Mouse (Mus musculus): ENCODE measurements around the gene Serhl.

Gene Serhl

DNA sequence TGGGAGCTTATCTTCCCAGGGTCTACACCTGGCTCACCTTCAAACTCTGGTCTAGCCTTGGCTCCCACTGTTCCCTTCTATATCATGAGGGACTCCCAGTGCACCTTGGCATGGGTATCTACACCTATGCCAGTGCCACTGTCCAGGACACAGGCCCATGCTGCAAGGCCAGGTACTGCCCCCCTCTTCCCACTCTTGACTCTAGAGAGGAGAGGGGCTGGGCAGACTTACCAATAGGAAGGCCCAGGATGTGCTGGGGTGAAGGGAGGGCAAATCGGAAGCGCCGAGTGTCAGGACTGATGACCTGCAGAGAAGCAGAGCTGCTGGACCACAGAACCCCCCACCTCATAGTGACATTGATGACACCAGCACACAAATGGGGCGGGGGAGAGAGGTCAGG is 72.7 kb downstream of the Serhl start:
- no peak for DNase-seq (ENCODE audit: low spot score in 2 of 2)

DNA sequence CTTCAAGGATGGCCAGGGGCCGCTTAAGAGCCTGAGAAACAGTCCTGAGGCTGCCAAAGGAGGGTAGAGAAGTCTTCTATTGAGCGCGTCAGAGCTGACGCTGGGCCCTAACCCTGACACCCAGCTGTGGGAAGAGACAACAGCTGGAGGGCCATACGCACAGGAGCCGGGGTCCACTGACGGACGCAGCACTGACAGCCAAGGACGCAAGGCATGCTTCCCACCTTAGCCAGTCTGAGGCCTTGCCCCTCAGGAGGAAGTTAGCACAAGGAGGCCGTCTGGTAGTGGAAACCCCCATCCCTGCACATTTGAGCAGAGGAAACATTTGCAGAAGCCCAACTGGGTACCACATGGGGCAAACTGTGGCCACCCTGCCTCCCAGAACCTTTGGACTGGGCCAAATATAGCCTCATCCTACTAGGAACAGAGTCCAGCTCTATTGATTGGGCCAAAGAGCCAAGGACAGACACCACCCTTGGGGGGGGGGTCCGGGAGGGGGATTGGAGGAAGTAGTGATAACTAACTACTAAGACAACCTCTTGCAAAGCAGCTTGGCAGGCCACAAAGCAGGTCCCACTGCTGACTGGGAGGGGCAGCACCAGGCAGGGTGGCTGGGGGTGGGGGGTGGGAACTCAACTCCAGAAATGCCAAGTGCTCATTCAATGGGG is 73.6 kb downstream of the Serhl start:
- DNase-seq (ENCODE audit: low spot score in 2 of 2) = no peak

DNA sequence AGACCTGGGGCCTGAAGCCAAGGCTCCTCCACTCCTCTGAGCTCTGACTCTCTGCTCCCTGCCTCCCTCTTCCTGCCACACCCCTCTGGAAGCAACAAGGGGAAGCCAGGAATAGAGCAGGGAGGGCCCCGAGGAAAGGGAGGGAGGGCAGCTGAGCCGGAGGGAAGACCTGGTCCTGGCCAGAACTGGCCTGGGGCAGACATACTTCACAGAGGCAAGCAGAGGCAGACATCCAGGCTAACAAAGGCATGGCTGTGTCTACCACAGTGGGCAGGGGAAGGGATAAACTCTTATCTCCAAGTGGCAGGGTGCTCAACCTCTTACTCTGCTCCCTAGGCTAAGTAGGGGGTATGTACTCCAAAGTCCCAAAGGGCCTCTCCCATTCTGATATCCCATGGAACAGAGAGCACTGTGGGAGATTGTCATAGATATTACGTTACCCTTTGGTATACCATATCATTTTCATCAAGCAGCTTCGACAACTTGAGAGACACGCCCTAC is 75.7 kb downstream of the Serhl start:
- DNase-seq (ENCODE audit: low spot score in 2 of 2) = peak in 1 of 2 experiments; percentile 26

DNA sequence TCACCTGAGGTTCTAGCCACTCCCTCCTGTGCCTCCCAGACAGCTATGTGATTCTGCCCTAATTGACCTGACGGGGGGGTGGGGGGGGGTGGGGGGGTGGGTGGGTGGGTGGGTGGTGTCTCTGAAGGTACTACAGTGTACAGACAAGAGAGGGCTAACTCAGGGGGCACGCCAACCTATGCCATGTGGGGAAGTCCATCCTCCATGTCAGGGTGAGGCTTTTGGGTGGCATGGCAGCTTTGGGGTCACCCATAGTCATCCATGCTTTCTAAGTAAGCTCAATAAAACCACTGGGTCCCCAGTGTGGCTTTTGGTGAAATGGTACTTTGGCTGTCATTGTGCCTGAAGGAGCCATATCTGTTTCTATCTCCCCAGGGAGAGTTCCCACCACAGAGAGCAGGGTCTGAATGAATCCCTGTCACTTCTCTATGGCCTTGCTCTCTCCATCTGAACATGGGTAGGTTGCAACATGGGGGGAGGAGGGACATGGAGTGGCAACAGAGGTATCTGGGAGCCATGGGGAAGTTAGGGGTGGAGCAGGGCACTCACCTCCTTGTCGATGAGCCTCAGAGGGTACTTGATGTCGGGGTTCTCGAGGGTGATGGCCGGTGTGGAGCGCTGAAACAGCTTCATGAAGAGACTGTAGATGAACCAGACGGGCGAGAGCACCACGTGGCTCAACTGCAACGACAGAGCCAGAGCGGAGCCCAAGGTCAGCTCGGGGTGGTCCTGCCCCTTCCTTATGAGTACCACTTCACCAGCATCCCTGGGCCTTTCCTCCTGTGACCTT is 76.4 kb downstream of the Serhl start:
- peak in 1 of 2 experiments; percentile 15 for DNase-seq (ENCODE audit: low spot score in 2 of 2)

All from spleen, postnatal 10 days (tissue).